Mouse (Mus musculus): Measurements from ENCODE around the gene Rnf13.

DNA sequence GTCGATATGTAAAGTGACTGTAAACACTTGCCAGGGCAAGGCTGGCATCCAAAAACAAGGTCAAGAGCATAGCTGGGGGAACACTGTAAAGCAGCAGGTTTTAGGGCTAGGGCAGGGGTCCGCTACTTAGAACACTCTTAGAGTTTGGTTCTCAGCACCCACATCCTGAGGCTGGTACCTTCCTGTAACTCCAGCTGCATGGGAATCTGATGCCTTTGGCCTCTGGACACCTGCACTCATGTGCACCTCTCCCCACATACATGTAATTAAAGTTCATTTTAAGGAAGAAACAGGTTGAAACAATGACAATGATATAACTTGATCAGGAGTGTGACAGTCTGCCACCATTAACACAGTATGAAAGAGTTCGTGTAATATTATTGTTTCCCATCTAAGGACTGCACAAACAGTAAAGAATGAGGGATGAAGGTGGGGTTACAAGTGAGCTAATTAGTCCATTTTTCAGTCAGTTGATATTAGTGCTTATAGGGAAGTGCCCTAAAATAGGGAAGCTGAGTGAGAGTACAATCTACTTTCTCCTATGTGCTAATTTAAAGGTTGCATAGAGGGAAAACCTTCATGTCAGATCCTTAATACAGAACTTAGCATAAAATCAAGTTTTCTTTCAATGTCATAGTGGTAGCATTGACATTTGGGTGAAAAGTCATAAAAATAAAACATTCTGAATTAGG lies 12.9 kb downstream of the Rnf13 start:
- TF ChIP-seq CTCF (IDR thresholded peaks at IDR 0.05; ENCODE audit: low read depth) (no peak), EP300 (IDR thresholded peaks at IDR 0.05; ENCODE audit: low read depth) (no peak)

All from liver, embryonic 14.5 days (tissue).